Mouse (Mus musculus) c-Kit-positive CD71-negative TER-119-negative erythroid progenitor cells, embryonic 14.5 days (primary cell): ENCODE measurements around the gene Srsy.
"Not testable (repeated sequence)": the region's sequence is repeated elsewhere in the genome, so short reads cannot be mapped to it uniquely, and the experiment has no call there.

Experiments
- DNase-seq: peaks from one replicate; pipeline ENCODE4 v3.0.0-alpha.2; 2013; ENCODE audit warnings: low read depth

Gene Srsy

GRCm38 (mm10) chrY:17937230-17937629 is at the start of gene Srsy:
Gene Srsy, minus strand, starts transcription at chrY:17937330.
- DNase-seq: not testable (repeated sequence)
